Mouse (Mus musculus) lung, adult 2 months (tissue): ENCODE data around the gene Rnf151.

Source experiments
- CTCF ChIP-seq: fragments of 200-500 bp; IDR thresholded peaks from 2 replicates; pipeline ENCODE4 v1.5.1; 2011; ENCODE audit warnings: mild to moderate bottlenecking, low read length, control low read depth; ENCODE audit not compliant: insufficient read depth
- POLR2A ChIP-seq: fragments of 200-500 bp; IDR thresholded peaks from 2 replicates; pipeline ENCODE4 v1.6.1; 2011; ENCODE audit warnings: low read depth, mild to moderate bottlenecking, control low read depth, low read length, borderline replicate concordance; ENCODE audit errors: extremely low read depth

DNA sequence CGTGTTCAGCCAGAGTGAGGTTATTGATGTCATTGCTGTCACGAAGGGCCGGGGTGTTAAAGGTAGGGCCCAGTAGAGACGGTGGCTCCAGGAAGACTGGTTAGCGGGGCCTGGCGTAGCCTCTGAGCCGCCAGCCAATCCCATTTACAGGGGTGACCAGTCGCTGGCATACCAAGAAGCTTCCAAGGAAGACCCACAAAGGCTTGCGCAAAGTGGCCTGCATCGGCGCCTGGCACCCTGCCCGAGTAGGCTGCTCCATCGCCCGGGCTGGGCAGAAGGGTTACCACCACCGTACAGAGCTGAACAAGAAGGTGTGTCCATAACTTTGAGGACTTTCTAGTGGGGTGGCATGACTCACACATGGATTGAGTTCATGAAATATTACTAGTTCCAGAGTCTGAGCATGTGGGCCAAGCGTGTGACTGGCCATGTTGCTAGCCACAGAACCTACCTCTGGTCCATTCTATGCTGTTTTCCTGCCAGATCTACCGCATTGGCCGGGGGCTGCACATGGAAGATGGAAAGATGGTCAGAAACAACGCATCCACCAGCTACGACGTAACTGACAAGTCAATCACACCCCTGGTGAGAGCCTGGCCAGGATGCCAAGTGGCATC, 15.7 kb upstream of the Rnf151 start:
- TF ChIP-seq CTCF (no peak), POLR2A (no peak)
